ENCODE assay signal across 12 mouse cellular contexts in the genomic region with DNA sequence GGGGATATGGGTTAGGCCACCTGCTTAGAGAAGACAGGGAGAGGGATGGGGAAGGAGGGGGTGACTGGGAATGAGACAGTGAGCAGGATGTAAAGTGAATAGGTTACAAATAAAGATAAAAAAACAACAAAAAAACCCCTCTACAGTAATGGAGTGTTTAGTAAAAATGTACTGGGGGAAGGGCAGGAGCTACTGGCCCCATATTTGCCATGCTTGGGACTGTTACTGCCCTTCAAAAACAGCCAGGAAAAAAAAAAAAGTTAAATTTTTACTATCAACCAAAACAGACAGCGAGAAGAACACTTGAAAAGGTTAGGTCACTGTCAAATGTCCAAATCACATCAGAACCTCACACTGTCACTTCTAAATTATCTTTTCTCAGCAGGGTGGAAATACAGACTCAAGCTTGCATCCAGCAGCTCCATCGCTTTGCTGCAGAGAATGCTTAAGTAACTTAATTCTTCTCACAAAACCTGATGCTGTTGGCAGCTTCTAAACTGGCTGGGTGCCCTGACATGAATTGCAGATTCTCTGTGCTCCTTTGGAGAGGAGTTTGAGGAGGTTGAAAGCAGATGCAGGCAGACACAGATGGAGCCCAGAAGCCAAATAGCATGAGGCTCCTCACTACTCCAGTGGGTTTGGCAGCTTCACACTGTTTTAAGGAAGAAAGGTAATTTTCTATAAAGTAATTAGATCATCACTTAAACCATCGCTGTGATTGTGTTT. TPM values are rescaled to one million over a fixed set of nuclear protein-coding genes. Genes with fewer than 3 reads are reported as not detected.
DNase-seq lines count a peak whose midpoint lies in the region; ATAC-seq lines count a peak whose summit lies in the region.
"Had no signal": no experiment of that assay in that cellular context is flagged by ENCODE, and none has a peak within 500 bp of the region (broad histone marks: within the 10 kb centered on the region; RNA-seq: fewer than 3 reads in every experiment).

No protein-coding gene starts in this region.

- no peak overlapping the region for H3K27ac ChIP-seq in embryonic facial prominence, embryonic 14.5 days (replicated peaks; ENCODE audit: low read depth, low read length)
- H3K27ac ChIP-seq in embryonic facial prominence, embryonic 10.5 days (replicated peaks) = no peak overlapping the region
- H3K27ac ChIP-seq: heart, embryonic 10.5 days; kidney, embryonic 15.5 days had no signal

- H3K9ac ChIP-seq in embryonic facial prominence, embryonic 14.5 days (ENCODE audit: low read depth, low read length) = no peak overlapping the region
- H3K9ac ChIP-seq: kidney, embryonic 15.5 days had no signal

- H3K4me2 ChIP-seq in embryonic facial prominence, embryonic 14.5 days (ENCODE audit: low read depth, low read length) = no peak overlapping the region
- H3K4me2 ChIP-seq: kidney, embryonic 15.5 days had no signal

- no peaks in the 10 kb centered on the region for H3K9me3 ChIP-seq in embryonic facial prominence, embryonic 14.5 days (ENCODE audit: control insufficient read depth, low read length)
- H3K9me3 ChIP-seq in embryonic facial prominence, embryonic 10.5 days = no peaks in the 10 kb centered on the region
- H3K9me3 ChIP-seq: heart, embryonic 10.5 days; kidney, embryonic 15.5 days had no signal

- intact Hi-C loops in left cerebral cortex, postnatal 4 days (cut with DNase I) = no loop called here

- no peaks in the 10 kb centered on the region for H3K4me1 ChIP-seq in embryonic facial prominence, embryonic 14.5 days (ENCODE audit: control insufficient read depth, insufficient read depth, low read length)
- no peaks in the 10 kb centered on the region for H3K4me1 ChIP-seq in embryonic facial prominence, embryonic 10.5 days
- H3K4me1 ChIP-seq: heart, embryonic 10.5 days; kidney, embryonic 15.5 days had no signal

- H3K4me3 ChIP-seq in embryonic facial prominence, embryonic 14.5 days (ENCODE audit: low read depth, low read length) = no peak overlapping the region
- no peak overlapping the region for H3K4me3 ChIP-seq in embryonic facial prominence, embryonic 10.5 days
- H3K4me3 ChIP-seq: heart, embryonic 10.5 days; kidney, embryonic 15.5 days had no signal

- no peak for ATAC-seq in embryonic facial prominence, embryonic 14.5 days (ENCODE audit: low read depth)

- DNase-seq in embryonic facial prominence, embryonic 14.5 days (ENCODE audit: low spot score) = peak; percentile 81
- DNase-seq in embryonic facial prominence, embryonic 10.5 days (ENCODE audit: low spot score) = no peak
- DNase-seq in brain, embryonic 18.5 days (ENCODE audit: low read depth, low spot score) = peak; percentile 72
- DNase-seq in layer of hippocampus, adult 18-20 months (ENCODE audit: low spot score in 2 of 2) = peak; percentile 68 to 78
- peak; percentile 84 for DNase-seq in left cerebral cortex, postnatal 4 days
- DNase-seq in thymus, postnatal 0 days (ENCODE audit: low spot score) = no peak
- DNase-seq in thymus, postnatal 25 days = no peak
- no peak for DNase-seq in urinary bladder, postnatal 14 days (ENCODE audit: low spot score)
- DNase-seq: lung, adult 2 months had no signal

- 48% methylated on average over 3 of the region's 3 CpGs for WGBS in embryonic facial prominence, embryonic 14.5 days
- 73% methylated on average over 3 of the region's 3 CpGs for WGBS in embryonic facial prominence, embryonic 10.5 days

- no peaks in the 10 kb centered on the region for H3K36me3 ChIP-seq in embryonic facial prominence, embryonic 14.5 days (ENCODE audit: control insufficient read depth, insufficient read depth, low read length)
- H3K36me3 ChIP-seq in embryonic facial prominence, embryonic 10.5 days (replicated peaks) = no peaks in the 10 kb centered on the region
- H3K36me3 ChIP-seq: heart, embryonic 10.5 days; kidney, embryonic 15.5 days had no signal

- no peaks in the 10 kb centered on the region for H3K27me3 ChIP-seq in embryonic facial prominence, embryonic 14.5 days (replicated peaks; ENCODE audit: control insufficient read depth, insufficient read depth, low read length)
- H3K27me3 ChIP-seq in embryonic facial prominence, embryonic 10.5 days (replicated peaks; ENCODE audit: low read depth, poor library complexity, severe bottlenecking) = no peaks in the 10 kb centered on the region
- H3K27me3 ChIP-seq: kidney, embryonic 15.5 days had no signal

RNA-seq across cellular contexts. Expression of gene 4921530L21Rik, which starts 4.1 kb away (rescaled TPM):
- polyA plus RNA-seq in embryonic facial prominence, embryonic 14.5 days (2014; fragmentation: Nextera tagmentation; extraction: Ambion mirVana) = not detected in 2 replicates
- polyA plus RNA-seq in embryonic facial prominence, embryonic 10.5 days (2016; fragmentation: Nextera tagmentation; extraction: Ambion mirVana) = not detected in 2 replicates
- not detected for total RNA-seq in layer of hippocampus, adult 18-20 months (2021)
- not detected for total RNA-seq in left cerebral cortex, postnatal 4 days (2021)
- not detected in 2 replicates for polyA plus RNA-seq in thymus, postnatal 0 days (2015; fragmentation: Nextera tagmentation; extraction: Ambion mirVana)
- polyA plus RNA-seq: heart, embryonic 10.5 days; kidney, embryonic 15.5 days; lung, adult 2 months; neural tube, embryonic 11.5 days had no signal

Comparison
In these comparisons a context has a peak if more than half of its experiments do, and no peak if none do; other contexts are left out.
1. DNase-seq: peak in embryonic facial prominence, embryonic 14.5 days (single experiment), brain, embryonic 18.5 days (single experiment), layer of hippocampus, adult 18-20 months (2 of 2) and left cerebral cortex, postnatal 4 days (single experiment); none in embryonic facial prominence, embryonic 10.5 days (single experiment), thymus, postnatal 0 days (single experiment), thymus, postnatal 25 days (single experiment) and urinary bladder, postnatal 14 days (single experiment).